Mouse (Mus musculus) ovary, postnatal 36 days (tissue): ENCODE results near the gene Ppp2r3a.
A peak's percentile ranks its signal among the peaks of the same experiment; 100 is the strongest.

Experiments used
- DNase-seq: peaks from one replicate; pipeline ENCODE4 v3.0.0; 2022; ENCODE audit warnings: low spot score, mixed read lengths

The Ppp2r3a gene

DNA sequence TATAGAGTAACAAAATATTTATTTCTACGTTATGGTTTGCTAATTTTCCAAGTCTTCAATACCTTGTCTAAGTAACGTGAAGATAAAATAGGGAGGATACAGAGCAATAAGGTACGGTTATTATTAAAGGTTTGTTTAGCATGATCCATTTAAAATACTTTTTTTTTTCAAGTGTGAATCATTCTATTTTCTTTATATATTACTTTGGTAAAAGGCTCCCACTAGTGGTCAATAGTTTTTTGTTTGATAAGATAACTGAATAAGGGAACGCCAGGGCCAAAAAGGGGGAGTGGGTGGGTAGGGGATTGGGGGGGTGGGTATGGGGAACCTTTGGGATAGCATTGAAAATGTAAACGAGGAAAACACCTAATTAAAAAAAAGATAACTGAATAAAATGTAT, 98.7 kb downstream of the Ppp2r3a start:
- DNase-seq: no peak

DNA sequence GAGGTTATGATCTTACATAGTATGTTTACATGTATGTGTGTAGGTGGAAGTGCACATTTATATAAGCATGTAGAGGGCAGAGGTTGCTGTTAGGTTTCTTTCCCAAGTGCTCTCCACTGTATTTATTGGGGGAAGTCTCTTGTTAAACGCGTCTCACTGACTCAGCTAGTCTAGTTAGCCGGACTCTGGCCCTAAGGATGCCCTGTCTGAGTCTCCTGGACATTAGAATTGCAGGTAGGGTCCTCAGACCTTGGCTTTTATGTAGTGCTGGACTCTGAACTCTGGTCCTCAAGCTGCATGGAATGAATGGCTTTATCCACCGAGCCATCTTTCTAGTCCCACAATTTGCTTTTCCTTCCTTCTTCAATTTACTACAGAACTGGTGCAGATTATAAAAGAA, 108.0 kb downstream of the Ppp2r3a start:
- no peak for DNase-seq

GRCm38 (mm10) chr9:101114182-101114884, 137.3 kb downstream of the Ppp2r3a start:
- DNase-seq: no peak

- DNase-seq: no peak
Measured at GRCm38 (mm10) chr9:101113317-101113716, 138.3 kb downstream of the Ppp2r3a start.

DNA sequence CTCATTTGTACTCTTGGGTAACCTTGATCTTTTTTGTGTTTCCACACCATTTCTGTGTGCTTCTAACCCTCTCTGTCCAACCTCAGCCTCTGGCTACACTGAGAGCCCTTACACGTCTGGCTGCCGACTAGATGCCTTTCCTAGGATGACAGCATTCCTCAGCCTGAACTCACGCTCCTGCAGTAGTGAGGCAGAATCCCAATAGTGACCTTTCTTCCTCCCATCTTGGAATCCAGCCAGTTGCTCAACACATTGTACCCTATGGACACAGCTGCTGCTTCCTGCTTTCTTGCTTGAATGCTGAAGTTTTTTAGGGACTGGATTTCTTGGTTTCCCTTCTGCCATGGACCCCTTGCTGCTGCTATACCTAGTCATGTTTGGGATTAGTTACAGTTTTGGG, 141.6 kb downstream of the Ppp2r3a start:
- no peak for DNase-seq

DNA sequence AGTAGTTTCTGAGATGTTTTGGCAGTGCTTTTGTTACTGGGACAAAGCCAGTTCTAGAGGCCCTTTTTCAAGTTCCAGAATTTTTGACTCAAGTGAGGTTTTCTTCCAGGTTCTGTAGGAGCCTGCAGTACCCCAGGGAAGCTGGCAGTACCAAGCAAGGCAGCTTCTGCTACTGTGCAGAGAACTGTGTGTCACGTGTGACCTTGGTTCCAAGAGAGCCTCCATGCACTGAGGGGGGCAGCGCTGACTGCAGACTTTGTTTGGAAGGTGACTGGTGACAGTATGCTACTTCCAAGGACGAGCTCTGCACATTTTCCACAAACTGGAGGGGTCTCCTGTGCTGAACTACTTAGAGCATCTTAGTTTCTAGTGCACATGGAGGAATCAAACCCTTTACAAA, 144.2 kb downstream of the Ppp2r3a start:
- DNase-seq: peak; percentile 20

DNA sequence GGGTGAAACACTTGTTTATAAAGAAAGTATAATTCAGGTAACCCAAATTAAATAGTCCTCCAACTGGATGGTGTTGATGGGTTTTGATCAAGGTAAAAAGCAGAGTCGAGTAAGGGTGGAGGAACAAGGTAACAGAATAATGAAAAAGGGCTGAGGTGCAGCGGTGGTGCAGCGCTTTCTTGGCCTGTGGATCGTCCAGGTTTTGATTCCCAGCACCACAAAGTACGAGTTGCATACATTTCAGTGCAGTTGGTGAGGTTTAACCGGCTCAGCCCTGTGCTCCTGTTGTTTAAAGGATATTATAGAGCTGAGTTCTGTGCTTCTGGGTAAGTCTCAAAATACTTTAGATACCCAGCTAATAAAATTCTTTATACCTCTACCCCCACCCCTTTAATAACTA, 145.9 kb downstream of the Ppp2r3a start:
- DNase-seq: no peak

DNA sequence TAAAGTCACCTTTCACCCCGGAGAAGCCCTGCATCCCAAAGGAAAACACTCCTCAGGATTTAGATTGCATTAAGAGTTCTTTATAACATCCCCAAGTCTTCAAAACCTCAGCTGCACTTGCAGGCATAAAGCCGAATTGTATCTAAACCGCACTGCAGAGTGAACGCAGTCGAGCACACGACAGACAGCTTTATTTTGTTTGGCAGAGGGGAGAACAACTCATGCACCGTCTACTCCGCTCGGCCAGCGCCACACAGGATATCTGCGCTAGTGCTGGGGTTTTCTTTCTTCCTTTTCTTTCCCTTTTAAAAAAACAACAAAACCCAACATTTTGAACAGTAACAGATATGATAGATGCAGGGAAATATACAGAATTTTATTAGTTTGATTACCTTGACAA, 146.7 kb downstream of the Ppp2r3a start:
- DNase-seq: no peak

DNA sequence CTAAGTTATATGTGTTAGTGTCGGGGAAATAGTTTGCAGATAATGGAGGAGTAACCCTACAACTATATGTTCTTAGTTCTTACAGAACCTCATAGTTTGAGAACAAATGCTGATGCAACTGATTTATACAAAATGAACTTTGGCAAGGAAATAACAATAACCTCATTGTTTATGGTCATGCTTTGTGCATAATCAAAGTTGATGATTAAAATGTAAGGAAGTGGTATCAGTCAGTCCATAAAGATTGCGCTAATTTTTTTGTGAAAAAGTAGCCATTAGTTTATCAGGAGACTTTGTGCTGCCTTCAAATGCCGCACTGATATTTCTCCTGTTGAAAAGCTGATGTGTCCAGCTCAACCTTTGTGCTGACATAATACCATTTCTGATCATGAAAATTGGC, 149.3 kb downstream of the Ppp2r3a start:
- DNase-seq: no peak

DNA sequence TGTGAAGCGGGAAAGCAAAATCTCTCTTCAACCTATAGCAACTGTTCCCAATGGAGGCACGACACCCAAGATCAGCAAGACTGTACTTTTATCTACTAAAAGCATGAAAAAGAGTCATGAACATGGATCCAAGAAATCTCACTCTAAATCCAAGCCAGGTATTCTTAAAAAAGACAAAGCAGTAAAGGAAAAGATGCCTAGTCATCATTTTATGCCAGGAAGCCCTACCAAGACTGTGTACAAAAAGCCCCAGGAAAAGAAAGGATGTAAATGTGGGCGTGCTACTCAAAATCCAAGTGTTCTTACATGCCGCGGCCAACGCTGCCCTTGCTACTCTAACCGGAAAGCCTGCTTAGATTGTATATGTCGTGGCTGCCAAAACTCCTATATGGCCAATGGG, 150.0 kb downstream of the Ppp2r3a start:
- DNase-seq: no peak

DNA sequence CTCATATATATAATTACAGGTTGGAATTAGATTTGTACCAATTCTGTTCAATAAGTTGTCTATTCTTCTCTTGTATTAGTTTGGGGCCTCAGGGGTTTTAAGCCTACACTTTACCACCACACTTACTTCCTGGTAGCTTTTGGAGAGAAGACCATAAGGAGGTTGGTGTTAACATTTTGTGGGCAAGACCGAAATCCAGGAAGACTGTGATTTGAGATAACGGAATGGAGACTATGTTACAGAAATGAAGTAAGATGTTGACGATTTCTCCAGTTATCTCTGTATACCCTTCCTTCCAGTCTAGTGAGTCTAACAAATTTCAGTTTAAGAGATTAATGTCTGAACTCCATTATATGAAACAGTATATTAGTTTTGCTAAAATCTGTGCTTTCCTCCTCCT, 151.4 kb downstream of the Ppp2r3a start:
- no peak for DNase-seq

DNA sequence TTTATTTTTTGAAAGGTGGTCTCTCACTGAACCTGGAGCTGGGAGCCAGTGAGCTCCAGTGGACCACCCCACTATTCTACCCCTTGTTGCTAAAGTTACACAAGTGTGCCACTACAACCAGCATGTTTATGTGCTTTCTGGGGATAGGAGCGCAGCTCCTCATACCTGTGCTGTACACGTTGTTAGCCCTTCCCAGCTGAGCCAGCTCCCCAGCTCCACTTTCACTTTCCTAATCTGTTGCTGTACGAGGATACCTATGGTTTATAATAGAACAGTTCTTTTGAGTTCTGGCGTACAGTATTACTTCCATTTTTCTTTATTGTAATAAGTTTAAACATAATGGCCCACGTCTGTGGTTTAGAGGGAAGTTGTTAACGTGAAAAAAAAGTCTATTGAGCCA, 152.2 kb downstream of the Ppp2r3a start:
- DNase-seq: no peak

- no peak for DNase-seq
Measured at GRCm38 (mm10) chr9:101097542-101097941, 154.1 kb downstream of the Ppp2r3a start.

DNA sequence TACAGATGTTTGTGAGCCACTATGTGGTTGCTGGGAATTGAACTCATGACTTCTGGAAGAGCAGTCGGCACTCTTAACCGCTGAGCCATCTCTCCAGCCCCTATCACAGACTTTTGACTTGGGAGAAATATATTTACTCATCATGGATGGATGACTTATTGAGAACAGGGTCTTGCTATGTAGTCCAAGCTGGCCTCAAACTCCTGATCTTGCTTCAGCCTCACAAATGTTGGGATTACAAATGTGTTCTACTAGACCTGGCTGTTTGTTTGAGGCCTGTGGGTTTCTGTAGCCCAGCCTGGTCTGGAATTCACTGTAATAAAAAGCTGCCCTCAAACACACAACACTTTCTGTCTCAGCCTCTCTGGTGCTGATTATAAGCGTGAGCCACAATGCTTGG, 155.1 kb downstream of the Ppp2r3a start:
- DNase-seq: no peak

GRCm38 (mm10) chr9:101095425-101095824, 156.2 kb downstream of the Ppp2r3a start:
- DNase-seq: no peak

- DNase-seq: no peak
Measured at GRCm38 (mm10) chr9:101083728-101084127, 167.9 kb downstream of the Ppp2r3a start.

DNA sequence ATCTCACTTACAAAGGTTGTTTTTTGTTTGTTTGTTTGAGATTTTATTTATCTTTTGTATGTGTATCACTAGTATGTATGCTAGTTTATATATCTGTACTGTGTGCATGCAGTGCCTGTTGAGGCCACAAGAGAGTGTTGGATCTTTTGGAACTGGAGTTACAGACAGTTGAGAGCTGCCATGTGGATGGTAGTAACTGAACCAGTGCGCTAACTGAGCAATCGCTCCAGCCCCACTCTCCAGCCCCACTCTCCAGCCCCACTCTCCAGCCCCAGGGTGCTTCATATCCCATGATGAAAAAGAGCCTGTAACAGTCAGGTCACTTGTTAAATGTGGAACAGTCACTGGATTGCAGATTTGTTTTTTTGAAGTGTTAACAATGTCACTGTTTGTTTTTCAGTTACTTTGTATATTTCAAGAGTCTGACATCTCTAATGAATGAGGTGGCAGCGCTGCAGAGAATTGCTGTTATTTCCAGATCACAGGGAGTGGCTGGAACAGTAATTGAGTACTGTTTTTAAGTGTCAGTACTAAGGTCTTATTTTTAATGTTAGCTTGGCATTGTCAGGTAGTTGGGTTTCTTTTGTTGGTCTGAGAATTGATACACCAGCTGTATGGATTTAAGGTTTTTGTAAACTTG, 171.4 kb downstream of the Ppp2r3a start:
- DNase-seq: no peak

DNA sequence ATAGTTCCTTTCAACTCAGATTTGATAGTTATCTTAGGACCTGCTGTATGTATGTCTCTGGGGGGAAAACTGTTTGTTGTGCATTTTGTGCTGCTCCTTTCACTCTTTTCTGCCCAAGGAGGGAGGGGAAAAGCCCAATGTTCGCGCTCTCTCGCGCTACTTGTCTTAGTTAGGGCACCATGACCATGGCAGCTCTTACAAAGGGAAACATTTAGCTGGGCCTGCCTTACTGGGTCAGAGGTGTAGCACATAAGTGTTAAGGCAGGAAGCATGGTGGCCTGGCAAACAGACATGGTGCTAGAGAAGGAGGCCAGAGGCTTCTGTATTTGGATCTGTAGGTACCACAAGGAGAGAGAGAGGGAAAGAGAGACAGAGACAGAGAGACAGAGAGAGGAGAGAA, 173.0 kb downstream of the Ppp2r3a start:
- DNase-seq: no peak

GRCm38 (mm10) chr9:101077486-101077885, 174.1 kb downstream of the Ppp2r3a start:
- DNase-seq: no peak

DNA sequence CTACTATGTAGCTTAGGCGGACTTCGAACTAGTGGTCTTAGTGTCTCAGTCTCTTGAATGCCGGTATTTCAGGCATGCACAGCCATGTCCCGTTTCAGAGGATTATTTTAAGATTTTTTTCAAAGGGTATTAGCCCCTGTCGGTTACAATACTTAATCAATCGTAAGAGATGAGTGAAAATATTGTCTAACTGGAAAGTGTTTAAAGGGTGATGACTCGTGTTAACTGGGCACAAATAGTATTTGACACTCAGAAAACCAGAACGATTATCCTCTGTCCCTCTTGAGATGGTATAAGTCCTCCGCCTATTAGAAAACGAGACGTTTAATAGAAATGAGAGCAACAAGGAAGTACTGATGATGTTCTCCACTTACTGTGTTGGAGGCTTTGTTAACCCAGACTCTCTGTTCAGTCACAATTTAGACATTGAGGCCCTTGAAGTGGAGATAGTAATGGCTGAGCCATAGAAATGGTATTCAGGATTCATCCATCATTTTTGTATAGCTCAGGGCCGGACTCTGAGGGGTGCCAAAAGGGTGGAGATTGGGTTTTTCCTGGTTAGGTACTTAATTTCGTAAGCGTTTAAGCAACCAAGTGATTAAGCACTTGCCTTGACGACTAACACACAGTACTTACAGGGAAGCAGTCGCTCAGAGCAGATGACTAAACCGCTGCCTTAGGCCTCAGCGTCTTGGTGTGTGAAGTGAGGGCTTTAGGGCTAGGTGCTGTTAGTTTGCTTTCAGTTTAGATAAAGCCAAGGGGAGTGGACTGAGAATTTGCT, 175.3 kb downstream of the Ppp2r3a start:
- no peak for DNase-seq

DNA sequence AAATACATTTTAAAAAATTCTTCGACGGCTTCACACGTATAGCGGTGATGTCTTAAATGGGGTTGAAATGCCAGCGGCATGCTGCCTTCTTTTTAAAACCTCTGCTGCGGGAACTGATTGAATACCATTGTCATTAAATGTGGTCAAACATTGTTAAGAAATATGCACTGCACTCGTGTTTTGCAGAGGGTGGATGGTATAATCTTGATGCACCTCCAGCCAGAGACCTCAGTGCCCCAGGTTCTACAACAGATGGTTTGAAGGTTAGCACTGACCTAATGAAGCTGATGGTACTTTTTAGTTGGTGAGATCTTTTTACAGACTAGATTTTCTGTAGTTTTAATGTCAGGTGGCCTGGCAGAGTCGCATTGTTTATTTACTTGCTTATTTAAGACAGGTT, 175.9 kb downstream of the Ppp2r3a start:
- no peak for DNase-seq

DNA sequence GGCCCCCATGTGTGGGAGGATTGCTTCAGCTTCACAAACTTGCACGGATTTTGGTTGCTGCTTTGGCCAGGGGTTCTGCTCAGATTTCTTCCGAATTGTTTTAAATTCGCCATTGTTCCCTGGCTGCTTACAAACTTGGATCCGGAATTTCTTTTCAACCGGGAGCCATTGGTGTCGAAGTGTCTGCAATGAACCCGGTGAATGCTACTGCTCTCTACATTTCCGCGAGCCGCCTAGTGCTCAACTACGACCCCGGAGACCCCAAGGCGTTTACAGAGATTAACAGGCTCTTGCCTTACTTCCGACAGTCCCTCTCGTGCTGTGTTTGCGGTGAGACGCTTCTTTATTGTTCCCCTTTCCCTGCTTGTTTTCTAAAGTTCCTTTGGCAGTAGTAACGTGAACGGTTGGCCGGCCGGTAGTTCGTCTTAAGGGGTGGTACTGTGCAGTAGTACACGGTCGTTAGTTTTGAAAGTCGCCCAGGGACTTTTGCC, 176.5 kb downstream of the Ppp2r3a start:
- peak; percentile 15 for DNase-seq
